Comparison of ENCODE assay signal across 16 mouse cellular contexts in the genomic region with DNA sequence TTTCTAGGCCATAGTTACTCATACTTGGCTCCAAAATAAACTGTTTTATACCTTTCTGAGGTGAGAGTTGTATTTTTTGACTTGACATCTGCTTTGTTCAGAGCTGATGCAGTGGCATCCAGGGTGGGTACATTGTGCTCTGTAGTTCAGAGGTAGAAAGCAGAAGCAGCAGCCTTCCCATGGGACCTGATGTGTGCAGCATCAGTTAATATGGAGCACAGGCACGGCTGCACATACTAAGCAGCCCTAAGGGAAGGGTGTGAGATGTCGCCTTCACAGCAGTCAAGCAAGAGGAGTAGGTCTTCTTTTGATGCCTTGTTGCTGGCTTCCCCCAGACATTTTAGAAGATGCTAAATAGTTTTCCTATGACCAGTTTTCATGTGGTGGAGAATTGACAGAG.
"Had no signal": no experiment of that assay in that cellular context is flagged by ENCODE, and none has a peak within 500 bp of the region (broad histone marks: within the 10 kb centered on the region; RNA-seq: fewer than 3 reads in every experiment).

No protein-coding gene starts in this region.

- H3K27me3 ChIP-seq: limb, embryonic 13.5 days; midbrain, embryonic 12.5 days; stomach, embryonic 15.5 days had no signal

- H3K36me3 ChIP-seq: limb, embryonic 13.5 days; midbrain, embryonic 12.5 days; neural tube, embryonic 13.5 days; stomach, embryonic 15.5 days had no signal

- ATAC-seq: inflammation-experienced regulatory T-cells, adult 6 months; midbrain, embryonic 16.5 days had no signal

- H3K9ac ChIP-seq: limb, embryonic 13.5 days; lung, embryonic 14.5 days; midbrain, embryonic 12.5 days; neural tube, embryonic 13.5 days; stomach, embryonic 15.5 days had no signal

- H3K4me2 ChIP-seq: limb, embryonic 13.5 days; liver, embryonic 11.5 days; lung, embryonic 14.5 days; midbrain, embryonic 12.5 days; neural tube, embryonic 13.5 days; stomach, embryonic 15.5 days had no signal

- H3K4me1 ChIP-seq: stomach, embryonic 15.5 days had no signal

- H3K27ac ChIP-seq: kidney, postnatal 0 days; limb, embryonic 13.5 days; midbrain, embryonic 12.5 days; neural tube, embryonic 13.5 days; stomach, embryonic 15.5 days had no signal

- H3K9me3 ChIP-seq: limb, embryonic 13.5 days; midbrain, embryonic 12.5 days; neural tube, embryonic 13.5 days; stomach, embryonic 15.5 days had no signal

- H3K4me3 ChIP-seq: limb, embryonic 13.5 days; midbrain, embryonic 12.5 days; neural tube, embryonic 13.5 days; stomach, embryonic 15.5 days had no signal

- DNase-seq: kidney, adult 11 months; kidney, adult 9 months; kidney, postnatal 36 days; left cerebral cortex, postnatal 4 days; lung, embryonic 14.5 days; lung, postnatal 14 days; thymus, adult 2 months; thymus, postnatal 25 days had no signal
